Mouse (Mus musculus) liver, embryonic 11.5 days (tissue): ENCODE measurements around the gene Klf15. TPM values are rescaled to one million over a fixed set of nuclear protein-coding genes. Genes with fewer than 3 reads are reported as not detected.

Experiments
- ATAC-seq: fragments of 200-750 bp; cut with Nextera tagmentation; replicated peaks from 2 replicates; pipeline ENCODE4 v1.8.0; 2017; ENCODE audit warnings: moderate number of reproducible peaks, mild to moderate bottlenecking, moderate TSS enrichment, moderate library complexity; ENCODE audit not compliant: low FRiP score
- DNase-seq: peaks from one replicate; pipeline ENCODE4 v3.0.0-alpha.2; 2017; ENCODE audit warnings: low spot score
- H3K27ac ChIP-seq: fragments of 300-500 bp; sonication (generic); 2 replicates; pipeline ENCODE4 v1.5.1; 2014; ENCODE audit warnings: mild to moderate bottlenecking, low read depth, low read length, control low read depth
- H3K27me3 ChIP-seq: fragments of 300-500 bp; sonication (generic); replicated peaks from 2 replicates; pipeline ENCODE4 v1.6.1; 2014; ENCODE audit warnings: low read length, mixed read lengths; ENCODE audit not compliant: control insufficient read depth, insufficient read depth
- H3K36me3 ChIP-seq: fragments of 300-500 bp; sonication (generic); 2 replicates; pipeline ENCODE4 v1.6.1; 2014; ENCODE audit warnings: mild to moderate bottlenecking, low read length, moderate library complexity, mixed read lengths; ENCODE audit not compliant: control insufficient read depth, insufficient read depth
- H3K4me1 ChIP-seq: fragments of 300-500 bp; sonication (generic); replicated peaks from 2 replicates; pipeline ENCODE4 v1.6.1; 2014; ENCODE audit warnings: low read length, mixed read lengths; ENCODE audit not compliant: control insufficient read depth, insufficient read depth
- H3K4me2 ChIP-seq: fragments of 300-500 bp; sonication (generic); 2 replicates; pipeline ENCODE4 v1.6.1; 2014; ENCODE audit warnings: mild to moderate bottlenecking, control low read depth, moderate library complexity
- H3K4me3 ChIP-seq: fragments of 300-500 bp; sonication (generic); 2 replicates; pipeline ENCODE4 v1.5.1; 2014; ENCODE audit warnings: low read depth, low read length, control low read depth
- H3K9ac ChIP-seq: fragments of 300-500 bp; sonication (generic); 2 replicates; pipeline ENCODE4 v1.6.1; 2014; ENCODE audit warnings: low read depth, low read length, control low read depth
- H3K9me3 ChIP-seq: fragments of 300-500 bp; sonication (generic); 2 replicates; pipeline ENCODE4 v1.6.1; 2016; ENCODE audit warnings: low read length, inconsistent platforms, mixed read lengths; ENCODE audit not compliant: control insufficient read depth
- WGBS: fragments of 180-500 bp; shearing (Covaris S2); extraction: QIAGEN DNeasy Blood & Tissue Kit; methylation state at CpG from one replicate; pipeline ENCODE4 v1.1.7; 2014; 5-methylcytosine and 5-hydroxymethylcytosine counted together
- polyA plus RNA-seq: library from polyadenylated mRNA; unstranded; fragments of >200 nt; fragmentation: Nextera tagmentation; extraction: Ambion mirVana; gene quantifications from 2 replicates; pipeline ENCODE4 v1.2.1, GENCODE M21; 2014

Gene Klf15
- polyA plus RNA-seq, result 10.6 and 12.3 TPM in 2 replicates

GRCm38 (mm10) chr6:90462181-90462706 is at the start of gene Klf15:
TSS of gene Klf15 (plus strand) at chr6:90462576.
- peak; percentile 60 for ATAC-seq

GRCm38 (mm10) chr6:90422565-90422964 is 39.8 kb upstream of the Klf15 start:
- DNase-seq, result peak; percentile 74
- 8% methylated on average over 14 of the region's 14 CpGs for WGBS
- Histone ChIP-seq H3K27me3 (peaks cover 6% of the 10 kb centered on the region), H3K4me1 (no peaks in the 10 kb centered on the region), H3K4me3 (0 out of 2 replicates have a peak overlapping the region, but pooled peaks have one; percentile 1), H3K9ac (no peak overlapping the region), H3K9me3 (no peaks in the 10 kb centered on the region), H3K36me3 (no peaks in the 10 kb centered on the region), H3K4me2 (peak overlapping the region; percentile 52), H3K27ac (no peak overlapping the region)
- peak; percentile 84 for ATAC-seq

More at GRCm38 (mm10) chr6:90462181-90462706, at the start of gene Klf15:
- H3K27me3 ChIP-seq, result peaks cover 46% of the 10 kb centered on the region
- H3K4me3 ChIP-seq, result peak within 1 kb of the TSS; percentile 64
- H3K9me3 ChIP-seq, result no peaks in the 10 kb centered on the region
- WGBS, result under 1% methylated on average over 70 of the region's 70 CpGs
- H3K9ac ChIP-seq, result peak within 1 kb of the TSS; percentile 55
- peak within 1 kb of the TSS; percentile 74 for H3K27ac ChIP-seq
- no peaks in the 10 kb centered on the region for H3K36me3 ChIP-seq
- peaks cover 7% of the 10 kb centered on the region for H3K4me1 ChIP-seq
- peak; percentile 57 for DNase-seq
- H3K4me2 ChIP-seq, result peak within 1 kb of the TSS; percentile 91

GRCm38 (mm10) chr6:90425361-90425760 is 37.0 kb upstream of the Klf15 start:
- no peak overlapping the region for H3K4me2 ChIP-seq
- no peak for DNase-seq
- H3K4me1 ChIP-seq, result no peaks in the 10 kb centered on the region
- H3K4me3 ChIP-seq, result no peak overlapping the region
- WGBS, result 79% methylated on average over 3 of the region's 3 CpGs
- H3K9me3 ChIP-seq, result no peaks in the 10 kb centered on the region
- no peaks in the 10 kb centered on the region for H3K36me3 ChIP-seq
- H3K9ac ChIP-seq, result no peak overlapping the region
- ATAC-seq, result no peak
- no peak overlapping the region for H3K27ac ChIP-seq
- peaks cover 12% of the 10 kb centered on the region for H3K27me3 ChIP-seq

GRCm38 (mm10) chr6:90426003-90426402 is 36.4 kb upstream of the Klf15 start:
- no peak overlapping the region for H3K9ac ChIP-seq
- ATAC-seq (no peak), DNase-seq (no peak)
- no peaks in the 10 kb centered on the region for H3K36me3 ChIP-seq
- H3K4me2 ChIP-seq, result no peak overlapping the region
- no peak overlapping the region for H3K27ac ChIP-seq
- H3K4me3 ChIP-seq, result no peak overlapping the region
- WGBS, result 78% methylated on average over 4 of the region's 4 CpGs
- no peaks in the 10 kb centered on the region for H3K9me3 ChIP-seq
- peaks cover 12% of the 10 kb centered on the region for H3K27me3 ChIP-seq
- no peaks in the 10 kb centered on the region for H3K4me1 ChIP-seq

- H3K4me2 ChIP-seq, result peak within 1 kb of the TSS; percentile 60
- H3K36me3 ChIP-seq, result no peaks in the 10 kb centered on the region
- 1% methylated on average over 31 of the region's 31 CpGs for WGBS
- DNase-seq, result peak; percentile 58
- peaks cover 12% of the 10 kb centered on the region for H3K27me3 ChIP-seq
- H3K4me3 ChIP-seq, result peak within 1 kb of the TSS; percentile 40
- H3K9me3 ChIP-seq, result no peaks in the 10 kb centered on the region
- no peak within 1 kb of the TSS for H3K27ac ChIP-seq
- ATAC-seq, result peak; percentile 72
- peak within 1 kb of the TSS; percentile 32; the same call in 1 of the 2 replicates for H3K9ac ChIP-seq
- no peaks in the 10 kb centered on the region for H3K4me1 ChIP-seq
These were observed 33.9 kb upstream of the Klf15 start, which contains the start of gene Cfap100 for GRCm38 (mm10) chr6:90428380-90428974. TSS of gene Cfap100 (minus strand) at chr6:90428797.

DNA sequence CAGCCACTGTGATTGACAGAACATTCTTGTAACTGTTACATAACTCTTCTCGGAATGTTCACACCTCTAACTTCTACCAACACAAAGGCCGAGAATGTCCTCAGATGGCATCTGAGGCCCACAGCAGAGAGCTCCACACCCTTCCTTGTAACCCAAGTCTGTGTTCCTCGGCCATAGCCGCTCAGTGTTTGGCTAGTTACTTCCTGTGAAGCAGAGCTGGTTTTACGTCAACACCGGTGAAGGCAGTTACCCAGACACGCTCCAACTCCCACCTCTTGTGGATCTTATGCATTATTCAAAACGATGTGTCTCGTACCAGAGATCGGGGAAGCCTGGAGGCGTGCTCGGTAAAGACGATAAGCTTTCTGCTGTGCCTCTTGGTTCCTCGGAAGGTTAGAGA is 32.5 kb upstream of the Klf15 start:
- Histone ChIP-seq H3K36me3 (no peaks in the 10 kb centered on the region), H3K27me3 (peaks cover 12% of the 10 kb centered on the region), H3K27ac (no peak overlapping the region), H3K9ac (no peak overlapping the region), H3K4me2 (no peak overlapping the region), H3K4me3 (no peak overlapping the region), H3K9me3 (no peaks in the 10 kb centered on the region), H3K4me1 (no peaks in the 10 kb centered on the region)
- DNase-seq, result no peak
- ATAC-seq, result no peak
- 80% methylated on average over 14 of the region's 14 CpGs for WGBS

DNA sequence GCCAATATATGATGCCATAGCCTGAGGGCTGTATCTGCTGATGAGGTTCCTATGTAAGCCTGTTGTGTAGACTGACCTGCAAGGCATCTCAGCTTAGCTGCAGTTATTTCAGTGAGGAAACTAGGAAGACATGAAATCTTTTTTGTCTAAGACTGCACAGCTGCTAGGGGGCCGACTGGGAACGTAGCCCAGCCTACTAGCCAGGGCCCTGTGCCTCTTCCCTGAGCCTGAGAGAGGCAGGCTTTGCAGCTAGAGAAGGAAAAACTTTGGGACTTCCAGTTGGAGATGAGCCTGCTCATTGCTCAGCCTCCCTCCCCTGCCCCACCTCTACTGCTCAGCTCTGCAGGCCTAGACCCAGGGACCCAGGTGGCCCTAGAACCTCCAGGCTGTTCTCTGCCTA is 30.9 kb upstream of the Klf15 start:
- 51% methylated on average over 2 of the region's 2 CpGs for WGBS
- H3K4me1 ChIP-seq, result no peaks in the 10 kb centered on the region
- no peak for ATAC-seq
- no peak overlapping the region for H3K4me3 ChIP-seq
- H3K27ac ChIP-seq, result no peak overlapping the region
- no peak for DNase-seq
- no peaks in the 10 kb centered on the region for H3K36me3 ChIP-seq
- H3K9ac ChIP-seq, result no peak overlapping the region
- H3K9me3 ChIP-seq, result no peaks in the 10 kb centered on the region
- H3K27me3 ChIP-seq, result peaks cover 12% of the 10 kb centered on the region
- H3K4me2 ChIP-seq, result no peak overlapping the region

GRCm38 (mm10) chr6:90434687-90435086 is 27.7 kb upstream of the Klf15 start:
- DNase-seq, result no peak
- H3K4me3 ChIP-seq, result no peak overlapping the region
- 61% methylated on average over 3 of the region's 3 CpGs for WGBS
- peak; percentile 10; the same call in 1 of the 2 replicates for ATAC-seq
- H3K4me2 ChIP-seq, result no peak overlapping the region
- H3K4me1 ChIP-seq, result no peaks in the 10 kb centered on the region
- H3K9me3 ChIP-seq, result no peaks in the 10 kb centered on the region
- no peaks in the 10 kb centered on the region for H3K36me3 ChIP-seq
- no peaks in the 10 kb centered on the region for H3K27me3 ChIP-seq
- H3K27ac ChIP-seq, result no peak overlapping the region
- no peak overlapping the region for H3K9ac ChIP-seq

DNA sequence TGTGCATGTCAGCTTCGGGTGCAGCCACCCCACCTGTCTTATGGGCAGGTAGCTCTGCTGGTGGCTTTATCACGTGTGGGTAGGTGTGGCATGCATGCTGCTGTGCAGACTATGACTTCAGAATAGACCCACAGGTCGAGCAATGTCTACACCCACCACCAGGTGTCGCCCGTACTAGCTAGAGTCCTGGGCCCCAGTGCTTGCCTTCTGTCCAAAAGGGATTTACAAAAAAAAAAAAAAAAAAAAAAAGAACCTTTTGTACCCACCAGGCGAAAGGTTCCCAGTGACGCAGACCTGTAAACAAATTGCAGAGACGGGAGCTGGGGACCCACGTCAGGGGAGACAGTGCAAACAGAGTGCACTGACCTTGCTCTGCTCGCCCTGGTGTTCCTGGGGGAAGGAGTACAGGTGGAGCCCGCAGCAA is 27.2 kb upstream of the Klf15 start:
- 18% methylated on average over 11 of the region's 11 CpGs for WGBS
- ATAC-seq, result peak; percentile 78
- no peak overlapping the region for H3K4me2 ChIP-seq
- H3K9me3 ChIP-seq, result no peaks in the 10 kb centered on the region
- no peaks in the 10 kb centered on the region for H3K27me3 ChIP-seq
- peak; percentile 62 for DNase-seq
- no peak overlapping the region for H3K4me3 ChIP-seq
- no peak overlapping the region for H3K27ac ChIP-seq
- no peak overlapping the region for H3K9ac ChIP-seq
- no peaks in the 10 kb centered on the region for H3K36me3 ChIP-seq
- no peaks in the 10 kb centered on the region for H3K4me1 ChIP-seq
